26 mouse cellular contexts compared by ENCODE assay signal in the genomic region with DNA sequence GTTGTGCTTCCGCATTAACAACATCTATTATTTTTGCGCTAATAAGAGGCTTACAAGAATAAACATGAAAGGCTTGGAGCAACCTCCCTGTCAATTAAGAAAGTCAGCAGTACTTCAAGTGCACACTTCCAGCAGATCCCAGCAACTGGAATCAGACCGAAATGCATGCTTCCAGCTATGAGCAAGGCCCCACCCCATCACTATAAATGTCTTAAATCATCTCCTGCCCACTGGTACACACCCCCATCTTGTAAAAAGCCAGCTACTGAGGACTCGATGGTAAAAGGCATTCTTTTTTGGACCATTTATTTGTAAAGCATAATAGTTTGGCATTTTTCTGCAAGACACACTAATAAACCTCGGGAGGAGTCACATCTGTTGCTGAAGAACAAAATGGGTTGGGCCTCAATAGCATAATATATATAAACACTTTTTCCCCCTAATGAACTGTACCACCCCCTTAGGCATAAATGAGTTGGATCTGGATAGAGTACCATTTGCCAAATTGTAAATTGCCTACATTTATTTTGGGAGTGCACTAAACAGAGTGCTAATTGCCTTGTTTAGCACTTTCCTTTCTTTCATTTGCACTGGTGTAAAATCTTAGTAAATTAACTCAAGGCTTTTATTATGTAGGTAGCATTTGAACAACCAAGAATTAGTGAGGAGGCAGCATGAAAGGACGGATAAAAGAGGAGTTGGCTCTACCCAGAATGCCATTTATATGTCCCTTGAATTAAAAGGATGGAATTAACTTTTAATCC.
DNase-seq lines count a peak whose midpoint lies in the region; ATAC-seq and TF ChIP-seq lines count a peak whose summit lies in the region.
"Had no signal": no experiment of that assay in that cellular context is flagged by ENCODE, and none has a peak within 500 bp of the region (broad histone marks: within the 10 kb centered on the region; RNA-seq: fewer than 3 reads in every experiment).

No protein-coding gene starts in this region.

- H3K4me3 ChIP-seq in midbrain, embryonic 11.5 days (ENCODE audit: low read depth, low read length) = no peak overlapping the region
- no peak overlapping the region for H3K4me3 ChIP-seq in midbrain, embryonic 10.5 days
- H3K4me3 ChIP-seq in forebrain, embryonic 13.5 days = no peak overlapping the region
- no peak overlapping the region for H3K4me3 ChIP-seq in forebrain, embryonic 16.5 days (replicated peaks; ENCODE audit: low read length)
- no peak overlapping the region for H3K4me3 ChIP-seq in lung, adult 2 months (replicated peaks; ENCODE audit: extremely low read depth, low read depth, low read length)
- H3K4me3 ChIP-seq: embryonic facial prominence, embryonic 10.5 days; embryonic facial prominence, embryonic 13.5 days; erythroblast, embryonic 14.5 days; heart, embryonic 12.5 days; heart, embryonic 15.5 days; hindbrain, embryonic 15.5 days had no signal

- peaks cover 8% of the 10 kb centered on the region for H3K4me1 ChIP-seq in midbrain, embryonic 11.5 days (ENCODE audit: control insufficient read depth, insufficient read depth, low read length)
- peaks cover 37% of the 10 kb centered on the region for H3K4me1 ChIP-seq in midbrain, embryonic 10.5 days
- H3K4me1 ChIP-seq in forebrain, embryonic 13.5 days = peaks cover 36% of the 10 kb centered on the region
- peaks cover 10% of the 10 kb centered on the region for H3K4me1 ChIP-seq in forebrain, embryonic 16.5 days (replicated peaks; ENCODE audit: control insufficient read depth, insufficient read depth, low read length)
- H3K4me1 ChIP-seq in lung, adult 2 months (ENCODE audit: control insufficient read depth, insufficient read depth, low read length) = no peaks in the 10 kb centered on the region
- H3K4me1 ChIP-seq: heart, embryonic 12.5 days; heart, embryonic 15.5 days had no signal

- H3K27me3 ChIP-seq in midbrain, embryonic 11.5 days (ENCODE audit: control insufficient read depth, insufficient read depth, low read length) = peaks cover 21% of the 10 kb centered on the region
- H3K27me3 ChIP-seq in midbrain, embryonic 10.5 days (ENCODE audit: low read depth, poor library complexity, severe bottlenecking) = peaks cover 99% of the 10 kb centered on the region
- peaks cover 76% of the 10 kb centered on the region for H3K27me3 ChIP-seq in forebrain, embryonic 13.5 days
- H3K27me3 ChIP-seq in forebrain, embryonic 16.5 days (replicated peaks; ENCODE audit: control insufficient read depth, insufficient read depth, low read length) = peaks cover 52% of the 10 kb centered on the region
- H3K27me3 ChIP-seq: heart, embryonic 12.5 days; heart, embryonic 15.5 days had no signal

- peak; percentile 75 for DNase-seq in midbrain, embryonic 11.5 days (ENCODE audit: low spot score, missing footprints)
- DNase-seq in midbrain, embryonic 10.5 days (ENCODE audit: low spot score) = no peak
- no peak for DNase-seq in left cerebral cortex, postnatal 25 days (ENCODE audit: low spot score in 2 of 2)
- no peak for DNase-seq in urinary bladder, postnatal 25 days (ENCODE audit: low spot score)
- no peak for DNase-seq in lung, adult 2 months
- DNase-seq: adrenal gland, adult 2 months; adrenal gland, postnatal 14 days; cerebellum, adult 11-12 months; cerebellum, adult 8-10 months; cerebellum, postnatal 10 days; cerebellum, postnatal 36 days; embryo, embryonic 11 days; gastrocnemius, postnatal 25 days; heart, adult 18-20 months; heart, postnatal 10 days; heart, postnatal 4 days had no signal

- no peak overlapping the region for H3K4me2 ChIP-seq in midbrain, embryonic 11.5 days
- H3K4me2 ChIP-seq in forebrain, embryonic 13.5 days = no peak overlapping the region
- no peak overlapping the region for H3K4me2 ChIP-seq in forebrain, embryonic 16.5 days (ENCODE audit: low read length)
- H3K4me2 ChIP-seq: embryonic facial prominence, embryonic 13.5 days; heart, embryonic 12.5 days; heart, embryonic 15.5 days; hindbrain, embryonic 15.5 days had no signal

- H3K9ac ChIP-seq in midbrain, embryonic 11.5 days (ENCODE audit: low read length) = no peak overlapping the region
- no peak overlapping the region for H3K9ac ChIP-seq in forebrain, embryonic 13.5 days
- H3K9ac ChIP-seq in forebrain, embryonic 16.5 days (replicated peaks; ENCODE audit: low read depth, low read length) = no peak overlapping the region
- H3K9ac ChIP-seq: embryonic facial prominence, embryonic 13.5 days; heart, embryonic 12.5 days; heart, embryonic 15.5 days; hindbrain, embryonic 15.5 days had no signal

- WGBS in midbrain, embryonic 11.5 days = 77% methylated on average over 6 of the region's 6 CpGs
- 83% methylated on average over 6 of the region's 6 CpGs for WGBS in midbrain, embryonic 10.5 days
- WGBS in forebrain, embryonic 13.5 days = 25% methylated on average over 6 of the region's 6 CpGs
- WGBS in forebrain, embryonic 16.5 days = 18% methylated on average over 6 of the region's 6 CpGs
- WGBS in lung, adult 2 months = 73% methylated on average over 6 of the region's 6 CpGs

- no peak for TF ChIP-seq POLR2A in lung, adult 2 months (IDR thresholded peaks at IDR 0.05; ENCODE audit: borderline replicate concordance, extremely low read depth, low read depth, low read length)

- TF ChIP-seq CTCF in lung, adult 2 months (IDR thresholded peaks at IDR 0.05; ENCODE audit: insufficient read depth, low read length) = no peak

- no peaks in the 10 kb centered on the region for H3K9me3 ChIP-seq in midbrain, embryonic 11.5 days (ENCODE audit: control insufficient read depth, low read length)
- H3K9me3 ChIP-seq in midbrain, embryonic 10.5 days (replicated peaks) = no peaks in the 10 kb centered on the region
- no peaks in the 10 kb centered on the region for H3K9me3 ChIP-seq in forebrain, embryonic 13.5 days (replicated peaks)
- H3K9me3 ChIP-seq in forebrain, embryonic 16.5 days (ENCODE audit: control insufficient read depth, low read length) = no peaks in the 10 kb centered on the region
- H3K9me3 ChIP-seq: embryonic facial prominence, embryonic 10.5 days; embryonic facial prominence, embryonic 13.5 days; heart, embryonic 12.5 days; heart, embryonic 15.5 days; hindbrain, embryonic 15.5 days had no signal

- ATAC-seq in midbrain, embryonic 11.5 days (ENCODE audit: low FRiP score) = no peak
- ATAC-seq in forebrain, embryonic 13.5 days = peak; percentile 90
- peak; percentile 92 for ATAC-seq in forebrain, embryonic 16.5 days
- ATAC-seq: CD4-positive, CD25-positive, alpha-beta regulatory T cell, adult 4 months; intestine, postnatal 0 days had no signal

- H3K27ac ChIP-seq in midbrain, embryonic 11.5 days (ENCODE audit: low read depth, low read length) = no peak overlapping the region
- H3K27ac ChIP-seq in midbrain, embryonic 10.5 days (replicated peaks) = no peak overlapping the region
- H3K27ac ChIP-seq in forebrain, embryonic 13.5 days = no peak overlapping the region
- H3K27ac ChIP-seq in forebrain, embryonic 16.5 days (ENCODE audit: low read length) = no peak overlapping the region
- H3K27ac ChIP-seq: embryonic facial prominence, embryonic 10.5 days; embryonic facial prominence, embryonic 13.5 days; heart, embryonic 15.5 days; hindbrain, embryonic 15.5 days had no signal

- intact Hi-C loops in left cerebral cortex, postnatal 25 days (cut with DNase I) = loop anchor here (5.0 kb wide), 3 partner anchors 173 to 353 kb away; no protein-coding TSS in a partner anchor

- H3K36me3 ChIP-seq in midbrain, embryonic 11.5 days (ENCODE audit: control insufficient read depth, insufficient read depth, low read length) = no peaks in the 10 kb centered on the region
- no peaks in the 10 kb centered on the region for H3K36me3 ChIP-seq in midbrain, embryonic 10.5 days
- H3K36me3 ChIP-seq in forebrain, embryonic 13.5 days (ENCODE audit: poor library complexity, severe bottlenecking) = no peaks in the 10 kb centered on the region
- H3K36me3 ChIP-seq in forebrain, embryonic 16.5 days (ENCODE audit: control insufficient read depth, insufficient read depth) = no peaks in the 10 kb centered on the region
- H3K36me3 ChIP-seq: embryonic facial prominence, embryonic 10.5 days; embryonic facial prominence, embryonic 13.5 days; heart, embryonic 12.5 days; heart, embryonic 15.5 days; hindbrain, embryonic 15.5 days had no signal
